Comparison of ENCODE assay signal across 8 mouse cellular contexts in the genomic region with DNA sequence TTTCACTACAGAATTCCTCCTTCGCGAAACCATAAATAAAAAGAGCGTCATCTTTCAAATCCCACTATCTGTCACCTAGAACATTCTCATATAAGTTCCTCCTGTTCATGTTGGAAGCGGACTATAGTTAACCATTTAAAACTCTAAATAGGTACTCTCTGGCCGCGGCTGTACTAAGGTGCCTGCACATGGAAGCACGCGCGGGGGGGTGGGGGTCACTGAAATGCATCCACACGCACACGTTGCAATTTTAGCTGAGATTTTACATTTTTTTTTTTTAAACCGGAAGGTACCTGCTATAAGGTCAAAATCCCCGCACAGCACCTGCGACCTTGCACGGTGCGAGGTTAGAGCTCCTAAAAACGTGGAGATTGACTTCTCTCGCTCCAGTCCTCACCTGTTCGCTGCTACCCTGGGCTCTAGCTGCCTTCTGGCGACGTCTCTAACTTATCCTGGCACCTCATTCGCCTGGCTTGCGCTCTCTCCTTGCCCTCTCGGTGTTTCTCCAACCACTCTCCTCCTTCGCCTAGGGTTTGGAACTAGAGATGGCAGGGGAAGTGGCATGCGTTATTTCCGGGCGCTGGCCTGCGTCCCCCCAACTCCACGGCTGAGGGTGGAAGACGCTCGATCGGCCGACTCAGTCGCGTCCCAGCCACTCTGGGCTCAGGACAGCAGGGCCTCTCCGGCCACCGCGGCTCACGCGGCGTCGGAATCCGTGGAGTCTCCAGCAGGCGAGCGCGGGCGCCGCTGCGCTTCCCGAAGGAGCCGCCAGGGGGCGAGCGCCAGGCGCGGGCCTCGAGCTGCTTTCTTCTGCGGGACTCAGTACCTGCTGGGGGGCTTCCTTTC. TPM values are rescaled to one million over a fixed set of nuclear protein-coding genes. Genes with fewer than 3 reads are reported as not detected.
DNase-seq lines count a peak whose midpoint lies in the region; ATAC-seq and TF ChIP-seq lines count a peak whose summit lies in the region.

No protein-coding gene starts in this region.

- peak overlapping the region; percentile 79 for H3K9ac ChIP-seq in neural tube, embryonic 15.5 days (replicated peaks)

- H3K4me2 ChIP-seq in neural tube, embryonic 15.5 days: peak overlapping the region; percentile 98

- no peaks in the 10 kb centered on the region for H3K4me1 ChIP-seq in cerebellum, adult 2 months (ENCODE audit: control insufficient read depth, insufficient read depth, low read length)
- H3K4me1 ChIP-seq in lung, adult 2 months (ENCODE audit: control insufficient read depth, insufficient read depth, low read length): peaks cover 7% of the 10 kb centered on the region
- peaks cover 15% of the 10 kb centered on the region for H3K4me1 ChIP-seq in neural tube, embryonic 15.5 days
- peaks cover 20% of the 10 kb centered on the region for H3K4me1 ChIP-seq in testis, adult 2 months (ENCODE audit: control insufficient read depth, insufficient read depth, low read length)

- peak; percentile 76 for DNase-seq in ES-CJ7 (ENCODE audit: low read depth, low spot score)
- DNase-seq in cerebellum, adult 2 months: peak; percentile 92 to 96
- DNase-seq in layer of hippocampus, adult 8-10 months (ENCODE audit: low spot score in 2 of 2): peak; percentile 75 to 91
- DNase-seq in lung, adult 2 months: peak; percentile 91

- H3K27ac ChIP-seq in cerebellum, adult 2 months (ENCODE audit: insufficient read depth, low read length): peak overlapping the region; percentile 85
- H3K27ac ChIP-seq in neural tube, embryonic 15.5 days (replicated peaks): peak overlapping the region; percentile 97
- no peak overlapping the region for H3K27ac ChIP-seq in testis, adult 2 months (ENCODE audit: control insufficient read depth, insufficient read depth, low read depth, low read length)

- no peaks in the 10 kb centered on the region for H3K36me3 ChIP-seq in neural tube, embryonic 15.5 days
- no peaks in the 10 kb centered on the region for H3K36me3 ChIP-seq in testis, adult 2 months (ENCODE audit: control insufficient read depth, insufficient read depth, low read length)

- under 1% methylated on average over 58 of the region's 58 CpGs for WGBS in cerebellum, adult 2 months
- WGBS in lung, adult 2 months: under 1% methylated on average over 58 of the region's 58 CpGs
- under 1% methylated on average over 58 of the region's 58 CpGs for WGBS in neural tube, embryonic 15.5 days

- no peaks in the 10 kb centered on the region for H3K9me3 ChIP-seq in neural tube, embryonic 15.5 days (replicated peaks)

- TF ChIP-seq CTCF in cerebellum, adult 2 months (IDR thresholded peaks at IDR 0.05; ENCODE audit: borderline replicate concordance, insufficient read depth, low read depth, low read length): peak; percentile 64
- peak; percentile 49 for TF ChIP-seq CTCF in lung, adult 2 months (IDR thresholded peaks at IDR 0.05; ENCODE audit: insufficient read depth, low read length)
- peak; percentile 92 for TF ChIP-seq CTCF in testis, adult 2 months (IDR thresholded peaks at IDR 0.05; ENCODE audit: control insufficient read depth, insufficient read depth, insufficient replicate concordance, low read depth, low read length)

- peak; percentile 52; the same call in 1 of the 2 replicates for TF ChIP-seq POLR2A in cerebellum, adult 2 months (IDR thresholded peaks at IDR 0.05; ENCODE audit: borderline replicate concordance, insufficient read depth, low read length)
- TF ChIP-seq POLR2A in lung, adult 2 months (IDR thresholded peaks at IDR 0.05; ENCODE audit: borderline replicate concordance, extremely low read depth, low read depth, low read length): peak; percentile 42; the same call in 1 of the 2 replicates
- TF ChIP-seq POLR2A in testis, adult 2 months (IDR thresholded peaks at IDR 0.05; ENCODE audit: control insufficient read depth, low read depth, low read length): peak; percentile 33; the same call in 1 of the 2 replicates

- H3K27me3 ChIP-seq in cerebellum, adult 2 months (ENCODE audit: control insufficient read depth, insufficient read depth, low read length): no peaks in the 10 kb centered on the region
- H3K27me3 ChIP-seq in neural tube, embryonic 15.5 days (replicated peaks): no peaks in the 10 kb centered on the region
- H3K27me3 ChIP-seq in testis, adult 2 months (ENCODE audit: control insufficient read depth, insufficient read depth, low read length): no peaks in the 10 kb centered on the region

- peak overlapping the region; percentile 95 for H3K4me3 ChIP-seq in cerebellum, adult 2 months (replicated peaks; ENCODE audit: insufficient read depth, low read depth, low read length)
- H3K4me3 ChIP-seq in lung, adult 2 months (replicated peaks; ENCODE audit: extremely low read depth, low read depth, low read length): peak overlapping the region; percentile 76
- H3K4me3 ChIP-seq in neural tube, embryonic 15.5 days (replicated peaks): peak overlapping the region; percentile 76
- H3K4me3 ChIP-seq in testis, adult 2 months (ENCODE audit: control insufficient read depth, low read depth, low read length): peak overlapping the region; percentile 46

- ATAC-seq in frontal cortex, adult (ENCODE audit: low TSS enrichment): peak; percentile 28
- ATAC-seq in hematopoietic stem cell, adult 5-6 weeks (replicated peaks in 1 of 2; ENCODE audit: insufficient read depth in 1 of 2, low FRiP score in 2 of 2, low TSS enrichment in 1 of 2, low read depth in 1 of 2, poor library complexity in 2 of 2, severe bottlenecking in 2 of 2): peak; percentile 14 to 19; a peak in 2 of 4 replicates
- ATAC-seq in neural tube, embryonic 15.5 days (ENCODE audit: low FRiP score): peak; percentile 26

RNA-seq across cellular contexts. Expression of a gene that starts 1.9 kb away (rescaled TPM):
- 38.1 and 39.8 TPM in 2 replicates for polyA plus RNA-seq in cerebellum, adult 2 months (2012; rRNA removed)
- total RNA-seq in hematopoietic stem cell, adult 5-6 weeks (2017): 12.3 and 19.4 TPM in 2 replicates
- 10 to 100 TPM; 69.0 to 80.8 (median 69.4) TPM for total RNA-seq in layer of hippocampus, adult 8-10 months (2022)
- polyA plus RNA-seq in lung, adult 2 months (2012; rRNA removed): 27.3 and 27.8 TPM in 2 replicates
- polyA plus RNA-seq in neural tube, embryonic 15.5 days (2015; fragmentation: Nextera tagmentation; extraction: Ambion mirVana): 34.5 and 38.6 TPM in 2 replicates
- 1.1 and 1.3 TPM in 2 replicates for polyA plus RNA-seq in testis, adult 2 months (2012; rRNA removed)

Comparison
In these comparisons a context has a peak if more than half of its experiments do, and no peak if none do; other contexts are left out.
1. RNA of a gene that starts 1.9 kb away (polyA plus RNA-seq): 38.1 to 39.8 TPM in cerebellum, adult 2 months, 34.5 to 38.6 TPM in neural tube, embryonic 15.5 days and 27.3 to 27.8 TPM in lung, adult 2 months; 1.1 to 1.3 TPM in testis, adult 2 months; every median in the first group is over 10 times any median in the second.
2. Peak in every context shown above with its lines, with median percentiles within 50 percentile points of each other: DNase-seq, H3K4me3 ChIP-seq, CTCF ChIP-seq, POLR2A ChIP-seq and ATAC-seq.